Mouse (Mus musculus) erythroblast, embryonic 14.5 days (primary cell): ENCODE measurements around the gene Lhfpl5.

ENCODE experiments used
- GATA1 ChIP-seq: IDR thresholded peaks from 2 replicates; pipeline ENCODE4 v1.6.1; 2012; ENCODE audit warnings: low read length, inconsistent platforms, mixed read lengths
- TAL1 ChIP-seq: IDR thresholded peaks from 3 replicates; pipeline ENCODE4 v1.6.1; 2012; ENCODE audit warnings: low read length, inconsistent platforms, mixed read lengths

GRCm38 (mm10) chr17:28615332-28615731, 39.9 kb downstream of the Lhfpl5 start:
- TF ChIP-seq TAL1: no peak
- TF ChIP-seq GATA1: no peak
